Mouse (Mus musculus): ENCODE results near the gene Olfr1323. TPM values are rescaled to one million over a fixed set of nuclear protein-coding genes. Genes with fewer than 3 reads are reported as not detected.

Gene Olfr1323
- not detected for total RNA-seq (2023)

DNA sequence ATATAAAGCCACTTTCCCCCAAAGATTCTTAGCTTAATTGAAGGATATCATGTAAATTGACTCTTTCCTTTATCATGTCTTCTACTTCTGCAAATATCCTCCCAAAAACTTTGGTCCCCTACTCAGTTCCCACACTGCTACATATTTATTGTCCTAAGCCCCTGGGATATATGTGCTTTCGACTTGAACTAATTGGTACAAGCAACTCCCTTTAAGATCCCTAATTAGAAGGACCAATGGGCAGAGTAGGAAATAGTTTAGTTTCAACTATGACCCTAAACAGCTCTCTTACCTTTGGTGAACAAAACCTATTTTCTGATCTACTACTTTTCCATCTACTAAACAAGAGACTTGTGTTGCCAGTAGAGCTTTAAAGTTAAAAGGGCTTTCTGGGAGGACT lies at the start of gene Olfr1323:
Olfr1323 (minus strand) TSS at position 101 of the 400 bp plus-strand sequence.

Other genes with a start within 250 kb of the Olfr1323 start
- gene Igsf1, start 221.6 kb downstream of the Olfr1323 start, total RNA-seq (2023): not detected
- not detected for gene Olfr1322, start 127.9 kb downstream of the Olfr1323 start, total RNA-seq (2023)

Measured in T-cell, adult 66 days (primary cell).